Mouse (Mus musculus): ENCODE measurements around the gene Tspoap1. TPM values are rescaled to one million over a fixed set of nuclear protein-coding genes. Genes with fewer than 3 reads are reported as not detected.
A peak's percentile ranks its signal among the peaks of the same experiment; 100 is the strongest.

The Tspoap1 gene
- polyA plus RNA-seq, 1 experiment, result 12.9 TPM

DNA sequence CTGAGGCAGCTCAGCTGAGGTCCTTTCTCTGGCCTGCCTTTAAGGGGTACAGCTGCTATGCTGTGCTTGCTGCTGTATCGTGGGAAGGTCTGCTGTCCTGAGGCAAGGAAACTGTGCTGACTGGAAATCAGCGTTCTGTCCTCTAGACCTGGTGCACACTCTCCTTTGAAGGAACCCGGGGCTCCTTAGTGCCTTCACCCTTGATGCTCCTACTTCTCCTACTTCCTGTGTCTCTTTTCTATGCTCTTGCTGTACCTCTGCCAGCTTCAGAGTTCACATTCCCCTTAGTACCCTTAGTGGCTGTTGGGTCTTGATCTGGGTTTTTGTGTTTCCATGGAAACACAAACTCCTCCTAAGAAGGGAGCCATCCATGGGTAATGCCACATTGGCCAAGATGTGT is 16.6 kb upstream of the Tspoap1 start:
- TF ChIP-seq FLI1 (IDR thresholded peaks at IDR 0.05; ENCODE audit: low read length) (no peak), GATA1 (IDR thresholded peaks at IDR 0.05; ENCODE audit: borderline replicate concordance, low read length) (no peak)
- no peaks in the 10 kb centered on the region for H3K9me3 ChIP-seq
- no peak overlapping the region for H3K4me3 ChIP-seq (replicated peaks)
- H3K27me3 ChIP-seq (replicated peaks), result no peaks in the 10 kb centered on the region
- peaks cover 62% of the 10 kb centered on the region for H3K4me1 ChIP-seq
- peaks cover 78% of the 10 kb centered on the region for H3K36me3 ChIP-seq (replicated peaks; ENCODE audit: low read length)

DNA sequence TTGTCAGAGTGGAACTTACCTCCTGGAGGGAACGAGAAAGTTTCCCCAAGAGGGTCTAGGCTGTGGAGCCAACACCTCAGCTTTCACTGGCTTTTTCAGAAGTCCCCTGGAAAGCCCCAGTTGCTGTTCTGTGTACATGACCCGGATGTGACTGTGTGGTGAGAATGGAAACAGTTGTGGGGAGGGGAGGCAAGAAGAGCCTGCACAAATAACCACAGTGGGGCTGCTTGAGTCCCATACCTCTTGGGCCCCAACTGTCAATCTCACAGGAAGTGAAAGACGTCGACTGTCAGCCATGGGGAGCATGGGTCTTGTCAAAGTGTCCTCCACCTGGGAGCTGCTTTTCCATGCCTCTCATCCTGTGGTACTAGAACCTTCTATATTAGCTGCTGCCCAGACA is 15.4 kb upstream of the Tspoap1 start:
- TF ChIP-seq GATA1 (IDR thresholded peaks at IDR 0.05; ENCODE audit: borderline replicate concordance, low read length) (no peak), FLI1 (IDR thresholded peaks at IDR 0.05; ENCODE audit: low read length) (no peak)
- Histone ChIP-seq H3K36me3 (replicated peaks; ENCODE audit: low read length) (peaks cover 67% of the 10 kb centered on the region), H3K27me3 (replicated peaks) (no peaks in the 10 kb centered on the region), H3K4me1 (peaks cover 67% of the 10 kb centered on the region), H3K9me3 (no peaks in the 10 kb centered on the region), H3K4me3 (replicated peaks) (no peak overlapping the region)

DNA sequence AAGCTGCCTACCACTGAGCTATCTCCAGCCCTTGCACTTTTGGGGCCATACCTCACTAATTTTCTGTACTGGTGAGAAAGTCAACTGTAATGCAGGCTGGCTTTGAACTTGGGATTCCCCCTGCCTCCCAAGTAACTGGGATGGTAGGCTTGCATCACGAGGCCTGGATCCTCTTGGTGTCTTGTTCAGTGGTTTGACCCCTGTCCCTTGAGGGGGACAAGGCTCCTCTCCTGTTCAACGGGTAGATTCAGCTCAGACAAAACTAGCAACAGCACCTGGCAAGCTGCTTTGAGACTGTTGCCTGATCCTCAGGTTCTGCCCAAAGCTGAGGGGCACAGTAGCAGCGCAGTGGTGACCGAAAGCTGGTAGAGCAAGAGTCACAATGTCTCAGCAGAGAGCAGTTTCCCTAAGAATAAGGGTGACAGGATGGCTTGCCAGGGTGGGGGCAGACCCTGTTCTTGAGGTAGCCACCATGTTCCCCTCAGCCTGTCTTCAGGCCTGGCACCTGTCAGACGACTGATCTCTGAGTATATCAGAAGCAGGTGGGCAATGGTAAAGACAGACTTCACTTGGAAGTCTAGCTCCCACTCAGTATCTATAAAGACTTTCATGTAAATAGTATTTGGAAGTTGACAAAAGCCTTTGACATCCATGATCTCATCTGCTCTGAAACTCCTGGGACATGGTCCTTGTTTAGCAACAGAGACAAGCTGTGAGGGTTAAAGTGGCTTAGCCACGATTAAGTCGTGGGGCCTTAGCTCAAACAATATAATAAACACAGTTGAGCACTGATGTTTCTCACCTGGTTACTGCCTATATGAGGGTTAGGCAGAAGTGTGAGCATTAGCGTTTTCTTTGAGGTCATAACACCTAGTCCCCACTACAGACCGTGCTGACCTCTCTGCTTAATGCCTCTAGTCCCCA is 14.4 kb upstream of the Tspoap1 start:
- peaks cover 58% of the 10 kb centered on the region for H3K36me3 ChIP-seq (replicated peaks; ENCODE audit: low read length)
- H3K9me3 ChIP-seq, result no peaks in the 10 kb centered on the region
- H3K4me1 ChIP-seq, result peaks cover 71% of the 10 kb centered on the region
- H3K4me3 ChIP-seq (replicated peaks), result peak overlapping the region; percentile 18
- H3K27me3 ChIP-seq (replicated peaks), result no peaks in the 10 kb centered on the region
- TF ChIP-seq FLI1 (IDR thresholded peaks at IDR 0.05; ENCODE audit: low read length) (no peak), GATA1 (IDR thresholded peaks at IDR 0.05; ENCODE audit: borderline replicate concordance, low read length) (no peak)

GRCm38 (mm10) chr11:87747312-87747711 is 13.0 kb upstream of the Tspoap1 start:
- no peaks in the 10 kb centered on the region for H3K9me3 ChIP-seq
- peaks cover 79% of the 10 kb centered on the region for H3K4me1 ChIP-seq
- no peaks in the 10 kb centered on the region for H3K27me3 ChIP-seq (replicated peaks)
- TF ChIP-seq GATA1 (IDR thresholded peaks at IDR 0.05; ENCODE audit: borderline replicate concordance, low read length), result no peak
- no peak for TF ChIP-seq FLI1 (IDR thresholded peaks at IDR 0.05; ENCODE audit: low read length)
- H3K4me3 ChIP-seq (replicated peaks), result no peak overlapping the region
- peaks cover 43% of the 10 kb centered on the region for H3K36me3 ChIP-seq (replicated peaks; ENCODE audit: low read length)

DNA sequence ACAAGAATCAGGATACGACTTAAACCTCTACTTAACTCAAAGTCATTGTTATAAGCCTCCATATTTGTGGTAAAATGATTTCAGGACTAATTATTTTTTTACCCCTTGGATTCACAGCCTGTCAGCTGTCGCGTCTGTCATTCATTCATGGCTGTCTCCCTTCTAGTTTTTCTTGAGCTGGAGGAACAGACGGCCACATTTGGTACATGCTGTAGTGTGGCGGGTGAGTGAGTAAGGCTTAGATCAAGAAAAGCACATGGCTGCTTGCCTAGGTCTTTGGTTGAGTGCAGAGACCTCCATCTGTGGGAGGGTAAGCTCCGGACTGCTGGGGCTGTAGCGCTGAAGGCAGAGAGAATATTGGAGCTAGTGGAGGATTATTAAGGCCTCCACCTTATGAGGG is 12.6 kb upstream of the Tspoap1 start:
- TF ChIP-seq GATA1 (IDR thresholded peaks at IDR 0.05; ENCODE audit: borderline replicate concordance, low read length) (no peak), FLI1 (IDR thresholded peaks at IDR 0.05; ENCODE audit: low read length) (no peak)
- Histone ChIP-seq H3K27me3 (replicated peaks) (no peaks in the 10 kb centered on the region), H3K9me3 (no peaks in the 10 kb centered on the region), H3K4me1 (peaks cover 83% of the 10 kb centered on the region), H3K36me3 (replicated peaks; ENCODE audit: low read length) (peaks cover 39% of the 10 kb centered on the region), H3K4me3 (replicated peaks) (peak overlapping the region; percentile 93)

GRCm38 (mm10) chr11:87748132-87749119 is 11.9 kb upstream of the Tspoap1 start:
- Histone ChIP-seq H3K36me3 (replicated peaks; ENCODE audit: low read length) (peaks cover 32% of the 10 kb centered on the region), H3K4me3 (replicated peaks) (peak overlapping the region; percentile 93), H3K4me1 (peaks cover 91% of the 10 kb centered on the region), H3K9me3 (no peaks in the 10 kb centered on the region), H3K27me3 (replicated peaks) (no peaks in the 10 kb centered on the region)
- TF ChIP-seq FLI1 (IDR thresholded peaks at IDR 0.05; ENCODE audit: low read length) (no peak), GATA1 (IDR thresholded peaks at IDR 0.05; ENCODE audit: borderline replicate concordance, low read length) (no peak)

DNA sequence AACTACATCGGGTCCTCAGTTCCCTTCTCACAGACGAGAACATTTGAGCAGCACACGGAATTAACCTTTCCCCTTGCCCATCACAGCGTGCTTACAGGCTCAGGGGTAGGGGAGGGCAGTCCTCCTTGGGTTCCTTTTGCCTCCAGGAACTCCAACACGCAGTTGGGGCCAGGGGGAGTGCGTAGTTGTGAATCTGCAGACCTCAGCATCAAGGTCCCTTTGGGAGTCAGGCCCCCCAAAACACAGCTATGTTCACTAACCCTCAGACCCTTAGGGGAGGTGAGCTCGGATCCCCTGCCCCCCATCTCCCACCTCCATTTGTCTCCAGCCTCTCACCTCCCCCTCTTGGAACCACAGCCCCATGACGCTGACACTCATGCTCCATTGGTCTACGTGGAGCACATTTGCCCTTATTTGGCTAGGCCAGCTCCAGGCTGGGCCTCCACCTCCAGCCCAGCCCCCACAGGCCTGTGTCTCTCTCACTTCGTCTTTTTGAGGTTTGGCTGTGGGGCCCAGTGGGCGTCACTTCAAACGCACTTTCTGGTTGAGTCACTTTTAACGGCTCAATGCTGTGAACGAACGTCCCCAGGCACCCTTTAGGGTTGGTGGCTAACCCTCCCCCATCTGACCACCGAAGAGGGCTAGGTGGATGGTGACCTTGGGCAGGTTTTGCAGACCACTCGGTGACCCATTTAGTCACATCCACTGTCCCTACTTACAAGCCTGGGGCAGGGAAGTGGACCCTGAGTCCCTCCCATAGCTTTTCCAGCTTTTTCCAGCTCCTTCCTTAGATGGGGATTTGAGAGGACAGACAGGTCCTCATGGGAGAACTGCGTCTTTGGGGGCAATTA is 10.9 kb upstream of the Tspoap1 start:
- H3K4me3 ChIP-seq (replicated peaks), result peak overlapping the region; percentile 93
- TF ChIP-seq GATA1 (IDR thresholded peaks at IDR 0.05; ENCODE audit: borderline replicate concordance, low read length) (no peak), FLI1 (IDR thresholded peaks at IDR 0.05; ENCODE audit: low read length) (no peak)
- H3K36me3 ChIP-seq (replicated peaks; ENCODE audit: low read length), result peaks cover 22% of the 10 kb centered on the region
- no peaks in the 10 kb centered on the region for H3K9me3 ChIP-seq
- no peaks in the 10 kb centered on the region for H3K27me3 ChIP-seq (replicated peaks)
- H3K4me1 ChIP-seq, result peaks cover 96% of the 10 kb centered on the region

DNA sequence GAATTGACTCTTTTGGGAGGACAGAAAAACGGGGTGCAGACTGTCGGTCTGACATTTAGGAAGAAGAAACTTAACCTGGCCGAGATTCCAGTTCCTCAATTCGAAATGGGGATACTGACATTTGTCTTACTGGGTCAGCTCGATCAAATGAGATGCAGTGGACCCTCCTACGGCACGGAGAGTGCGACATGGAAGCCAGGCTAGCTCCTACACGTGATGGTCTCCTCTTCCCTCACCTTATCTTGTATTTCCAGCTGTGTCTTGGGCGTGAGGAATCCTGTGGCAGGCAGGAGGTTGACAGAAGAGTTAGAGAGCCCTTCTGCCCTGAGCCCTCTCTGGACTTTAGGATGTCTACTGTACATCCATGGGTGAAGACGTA is 10.3 kb upstream of the Tspoap1 start:
- H3K4me1 ChIP-seq, result peaks cover 96% of the 10 kb centered on the region

GRCm38 (mm10) chr11:87750521-87750920 is 9.8 kb upstream of the Tspoap1 start:
- no peak for TF ChIP-seq FLI1 (IDR thresholded peaks at IDR 0.05; ENCODE audit: low read length)
- no peak for TF ChIP-seq GATA1 (IDR thresholded peaks at IDR 0.05; ENCODE audit: borderline replicate concordance, low read length)

More for the DNA sequence above, 10.3 kb upstream of the Tspoap1 start:
- TF ChIP-seq GATA1 (IDR thresholded peaks at IDR 0.05; ENCODE audit: borderline replicate concordance, low read length) (peak; percentile 30; the same call in 1 of the 3 replicates), FLI1 (IDR thresholded peaks at IDR 0.05; ENCODE audit: low read length) (no peak)
- no peaks in the 10 kb centered on the region for H3K27me3 ChIP-seq (replicated peaks)
- H3K4me3 ChIP-seq (replicated peaks), result peak overlapping the region; percentile 93
- H3K9me3 ChIP-seq, result no peaks in the 10 kb centered on the region
- peaks cover 16% of the 10 kb centered on the region for H3K36me3 ChIP-seq (replicated peaks; ENCODE audit: low read length)

More at GRCm38 (mm10) chr11:87750521-87750920, 9.8 kb upstream of the Tspoap1 start:
- H3K4me1 ChIP-seq, result peaks cover 95% of the 10 kb centered on the region
- H3K36me3 ChIP-seq (replicated peaks; ENCODE audit: low read length), result peaks cover 11% of the 10 kb centered on the region
- no peaks in the 10 kb centered on the region for H3K27me3 ChIP-seq (replicated peaks)
- H3K9me3 ChIP-seq, result no peaks in the 10 kb centered on the region
- H3K4me3 ChIP-seq (replicated peaks), result peak overlapping the region; percentile 93
